Mouse (Mus musculus) spleen, postnatal 10 days (tissue): ENCODE data around the gene Cadm3.

Experiments used
- DNase-seq, 2 experiments: peaks; one replicate each; pipeline ENCODE4 v3.0.0; 2021 to 2022; ENCODE audit warnings: low spot score in 2 of 2

Gene Cadm3

GRCm38 (mm10) chr1:173367356-173368046 lies at the start of gene Cadm3:
Gene Cadm3, minus strand, starts transcription at chr1:173367695.
- no peak for DNase-seq

GRCm38 (mm10) chr1:173414631-173415030 lies 47.1 kb upstream of the Cadm3 start:
- DNase-seq, result no peak

GRCm38 (mm10) chr1:173411863-173412262 lies 44.4 kb upstream of the Cadm3 start:
- no peak for DNase-seq

GRCm38 (mm10) chr1:173409066-173409465 lies 41.6 kb upstream of the Cadm3 start:
- DNase-seq, result no peak

- DNase-seq, result no peak
Measured at GRCm38 (mm10) chr1:173404696-173405309, 37.3 kb upstream of the Cadm3 start.

- DNase-seq, result peak; percentile 66 to 87
Measured at GRCm38 (mm10) chr1:173398323-173398970, 31.0 kb upstream of the Cadm3 start.

- DNase-seq, result no peak
Measured at GRCm38 (mm10) chr1:173391754-173392153, 24.3 kb upstream of the Cadm3 start.

- DNase-seq, result no peak
Measured at GRCm38 (mm10) chr1:173389901-173390401, 22.5 kb upstream of the Cadm3 start.

- DNase-seq, result no peak
Measured at GRCm38 (mm10) chr1:173389431-173389830, 21.9 kb upstream of the Cadm3 start.

- no peak for DNase-seq
Measured at GRCm38 (mm10) chr1:173381436-173381835, 13.9 kb upstream of the Cadm3 start.

- peak in 1 of 2 experiments; percentile 69 for DNase-seq
Measured at GRCm38 (mm10) chr1:173377380-173378112, 10.1 kb upstream of the Cadm3 start.

- no peak for DNase-seq
Measured at GRCm38 (mm10) chr1:173374020-173374419, 6.5 kb upstream of the Cadm3 start.

- DNase-seq, result no peak
Measured at GRCm38 (mm10) chr1:173371586-173371985, 4.1 kb upstream of the Cadm3 start.

GRCm38 (mm10) chr1:173370456-173370855 lies 3.0 kb upstream of the Cadm3 start:
- DNase-seq, result no peak

GRCm38 (mm10) chr1:173369611-173370010 lies 2.1 kb upstream of the Cadm3 start:
- no peak for DNase-seq

- DNase-seq, result no peak
Measured at GRCm38 (mm10) chr1:173366701-173367355, 667 bp downstream of the Cadm3 start.

- peak in 1 of 2 experiments; percentile 23 for DNase-seq
Measured at GRCm38 (mm10) chr1:173365970-173366409, 1.5 kb downstream of the Cadm3 start.

- DNase-seq, result no peak
Measured at GRCm38 (mm10) chr1:173364125-173364800, 3.2 kb downstream of the Cadm3 start.

- no peak for DNase-seq
Measured at GRCm38 (mm10) chr1:173363436-173363835, 4.1 kb downstream of the Cadm3 start.

GRCm38 (mm10) chr1:173361651-173362050 lies 5.8 kb downstream of the Cadm3 start:
- peak in 1 of 2 experiments; percentile 59 for DNase-seq
